Mouse (Mus musculus) small intestine, adult 2 months (tissue): ENCODE data around the gene Lpin2.

Source experiments
- CTCF ChIP-seq: fragments of 200-500 bp; IDR thresholded peaks from 2 replicates; pipeline ENCODE4 v1.5.1; 2012; ENCODE audit warnings: low read depth, mild to moderate bottlenecking, control low read depth, inconsistent platforms, low read length, moderate library complexity, mixed read lengths; ENCODE audit not compliant: insufficient replicate concordance, insufficient read length; ENCODE audit errors: extremely low read depth
- POLR2A ChIP-seq: fragments of 200-500 bp; IDR thresholded peaks from 2 replicates; pipeline ENCODE4 v1.6.1; 2012; ENCODE audit warnings: low read depth, mild to moderate bottlenecking, control low read depth, inconsistent platforms, low read length, moderate library complexity

GRCm38 (mm10) chr17:71292897-71293296 lies 110.5 kb downstream of the Lpin2 start:
- no peak for TF ChIP-seq CTCF
- TF ChIP-seq POLR2A = no peak
